Mouse (Mus musculus) embryonic facial prominence, embryonic 10.5 days (tissue): ENCODE measurements around the gene Slc25a35. TPM values are rescaled to one million over a fixed set of nuclear protein-coding genes. Genes with fewer than 3 reads are reported as not detected.
"Not testable (repeated sequence)": the region's sequence is repeated elsewhere in the genome, so short reads cannot be mapped to it uniquely, and the experiment has no call there.

Source experiments
- DNase-seq: peaks from one replicate; pipeline ENCODE4 v3.0.0-alpha.2; 2017; ENCODE audit warnings: low spot score
- H3K27ac ChIP-seq: fragments of 300-500 bp; sonication (generic); replicated peaks from 2 replicates; pipeline ENCODE4 v1.5.1; 2016; ENCODE audit warnings: mild to moderate bottlenecking
- H3K27me3 ChIP-seq: fragments of 300-500 bp; sonication (generic); replicated peaks from 2 replicates; pipeline ENCODE4 v1.6.1; 2016; ENCODE audit warnings: low read depth, mild to moderate bottlenecking; ENCODE audit not compliant: poor library complexity, severe bottlenecking
- H3K36me3 ChIP-seq: fragments of 300-500 bp; sonication (generic); replicated peaks from 2 replicates; pipeline ENCODE4 v1.6.1; 2016; ENCODE audit warnings: mild to moderate bottlenecking, moderate library complexity
- H3K4me1 ChIP-seq: fragments of 300-500 bp; sonication (generic); 2 replicates; pipeline ENCODE4 v1.6.1; 2016
- H3K4me3 ChIP-seq: fragments of 300-500 bp; sonication (generic); 2 replicates; pipeline ENCODE4 v1.5.1; 2016; ENCODE audit warnings: mild to moderate bottlenecking, moderate library complexity
- H3K9me3 ChIP-seq: fragments of 300-500 bp; sonication (generic); 2 replicates; pipeline ENCODE4 v1.6.1; 2016; ENCODE audit warnings: mild to moderate bottlenecking
- WGBS: fragments of 180-500 bp; shearing (Covaris S2); methylation state at CpG from one replicate; pipeline ENCODE4 v1.1.7; 2016; 5-methylcytosine and 5-hydroxymethylcytosine counted together
- polyA plus RNA-seq: library from polyadenylated mRNA; unstranded; fragments of >200 nt; fragmentation: Nextera tagmentation; extraction: Ambion mirVana; gene quantifications from 2 replicates; pipeline ENCODE4 v1.2.1, GENCODE M21; 2016

Slc25a35 gene
- polyA plus RNA-seq, 1 experiment from 2014 or later = 2.4 TPM

- no peak for DNase-seq
- Histone ChIP-seq H3K4me1 (no peaks in the 10 kb centered on the region), H3K27me3 (no peaks in the 10 kb centered on the region), H3K27ac (no peak overlapping the region), H3K4me3 (no peak overlapping the region), H3K9me3 (no peaks in the 10 kb centered on the region), H3K36me3 (peaks cover 82% of the 10 kb centered on the region)
- WGBS = 94% methylated on average over 17 of the region's 17 CpGs
Measured at GRCm38 (mm10) chr11:68988341-68988740, 20.4 kb downstream of the Slc25a35 start.

GRCm38 (mm10) chr11:68993122-68993521 is 25.2 kb downstream of the Slc25a35 start:
- DNase-seq = no peak
- Histone ChIP-seq H3K9me3 (no peaks in the 10 kb centered on the region), H3K36me3 (peaks cover 99% of the 10 kb centered on the region), H3K4me3 (no peak overlapping the region), H3K27me3 (no peaks in the 10 kb centered on the region), H3K27ac (no peak overlapping the region), H3K4me1 (no peaks in the 10 kb centered on the region)
- 91% methylated on average over 7 of the region's 7 CpGs for WGBS

GRCm38 (mm10) chr11:68994377-68994776 is 26.4 kb downstream of the Slc25a35 start:
- no peak for DNase-seq
- Histone ChIP-seq H3K4me1 (no peaks in the 10 kb centered on the region), H3K9me3 (no peaks in the 10 kb centered on the region), H3K27me3 (no peaks in the 10 kb centered on the region), H3K4me3 (no peak overlapping the region), H3K27ac (no peak overlapping the region), H3K36me3 (peaks cover 100% of the 10 kb centered on the region)
- 94% methylated on average over 3 of the region's 3 CpGs for WGBS

GRCm38 (mm10) chr11:68997080-68997479 is 29.1 kb downstream of the Slc25a35 start:
- WGBS = 92% methylated on average over 4 of the region's 4 CpGs
- H3K27ac ChIP-seq = no peak overlapping the region
- H3K4me3 ChIP-seq = no peak overlapping the region
- H3K27me3 ChIP-seq = no peaks in the 10 kb centered on the region
- no peaks in the 10 kb centered on the region for H3K9me3 ChIP-seq
- no peaks in the 10 kb centered on the region for H3K4me1 ChIP-seq
- peaks cover 100% of the 10 kb centered on the region for H3K36me3 ChIP-seq
- no peak for DNase-seq

- WGBS = 92% methylated on average over 4 of the region's 4 CpGs
- not testable (repeated sequence) for DNase-seq, H3K4me3 ChIP-seq, H3K9me3 ChIP-seq, H3K27me3 ChIP-seq, H3K27ac ChIP-seq
- Histone ChIP-seq H3K4me1 (peaks cover 12% of the 10 kb centered on the region), H3K36me3 (peaks cover 84% of the 10 kb centered on the region)
Measured at GRCm38 (mm10) chr11:69002782-69003181, 34.9 kb downstream of the Slc25a35 start.

- Histone ChIP-seq H3K36me3 (peaks cover 76% of the 10 kb centered on the region), H3K4me3 (no peak overlapping the region)
- no peak for DNase-seq
Measured at GRCm38 (mm10) chr11:69003592-69003991, 35.7 kb downstream of the Slc25a35 start.

GRCm38 (mm10) chr11:69005193-69005592 is 37.3 kb downstream of the Slc25a35 start:
- Histone ChIP-seq H3K9me3 (no peaks in the 10 kb centered on the region), H3K4me3 (no peak overlapping the region), H3K4me1 (peaks cover 13% of the 10 kb centered on the region), H3K36me3 (peaks cover 60% of the 10 kb centered on the region), H3K27ac (no peak overlapping the region), H3K27me3 (no peaks in the 10 kb centered on the region)
- DNase-seq = no peak
- 92% methylated on average over 7 of the region's 7 CpGs for WGBS

More at GRCm38 (mm10) chr11:69003592-69003991, 35.7 kb downstream of the Slc25a35 start:
- Histone ChIP-seq H3K27ac (no peak overlapping the region), H3K9me3 (no peaks in the 10 kb centered on the region), H3K4me1 (peaks cover 13% of the 10 kb centered on the region), H3K27me3 (no peaks in the 10 kb centered on the region)
- WGBS = 71% methylated on average over 4 of the region's 4 CpGs

GRCm38 (mm10) chr11:69006575-69006974 is 38.6 kb downstream of the Slc25a35 start:
- not testable (repeated sequence) for H3K9me3 ChIP-seq, H3K27me3 ChIP-seq, H3K27ac ChIP-seq, DNase-seq, H3K4me3 ChIP-seq
- peaks cover 46% of the 10 kb centered on the region for H3K36me3 ChIP-seq
- H3K4me1 ChIP-seq = peaks cover 19% of the 10 kb centered on the region

GRCm38 (mm10) chr11:69008182-69009121 is 40.5 kb downstream of the Slc25a35 start, which contains the start of gene Pfas:
Gene Pfas, minus strand, starts transcription at chr11:69008460.
- DNase-seq = peak; percentile 97
- Histone ChIP-seq H3K4me3 (peak within 1 kb of the TSS; percentile 85), H3K27ac (peak within 1 kb of the TSS; percentile 88), H3K9me3 (no peaks in the 10 kb centered on the region), H3K36me3 (peaks cover 27% of the 10 kb centered on the region), H3K27me3 (no peaks in the 10 kb centered on the region), H3K4me1 (peaks cover 24% of the 10 kb centered on the region)
- 9% methylated on average over 38 of the region's 38 CpGs for WGBS

- Histone ChIP-seq H3K9me3 (no peaks in the 10 kb centered on the region), H3K27ac (no peak overlapping the region), H3K4me1 (peaks cover 24% of the 10 kb centered on the region), H3K4me3 (no peak overlapping the region), H3K27me3 (no peaks in the 10 kb centered on the region), H3K36me3 (peaks cover 18% of the 10 kb centered on the region)
- DNase-seq = no peak
- WGBS = 90% methylated on average over 1 of the region's 1 CpGs
Measured at GRCm38 (mm10) chr11:69009508-69009907, 41.6 kb downstream of the Slc25a35 start.

GRCm38 (mm10) chr11:69010400-69011323 is 42.7 kb downstream of the Slc25a35 start:
- DNase-seq = no peak
- Histone ChIP-seq H3K4me1 (peaks cover 28% of the 10 kb centered on the region), H3K36me3 (peaks cover 6% of the 10 kb centered on the region), H3K9me3 (no peaks in the 10 kb centered on the region), H3K4me3 (no peak overlapping the region), H3K27ac (no peak overlapping the region), H3K27me3 (no peaks in the 10 kb centered on the region)
- 89% methylated on average over 15 of the region's 15 CpGs for WGBS

- H3K4me1 ChIP-seq = peaks cover 28% of the 10 kb centered on the region
- not testable (repeated sequence) for DNase-seq, H3K27me3 ChIP-seq, H3K9me3 ChIP-seq, H3K36me3 ChIP-seq
- H3K4me3 ChIP-seq = peak overlapping the region; percentile 66
- WGBS = 74% methylated on average over 2 of the region's 2 CpGs
- peak overlapping the region; percentile 83 for H3K27ac ChIP-seq
Measured at GRCm38 (mm10) chr11:69011445-69011844, 43.5 kb downstream of the Slc25a35 start.
